Mouse (Mus musculus): ENCODE results near the gene Olfr738.

The Olfr738 gene

GRCm38 (mm10) chr14:50407268-50407667 is at the start of gene Olfr738:
Gene Olfr738, plus strand, starts transcription at chr14:50407568.
- DNase-seq, result no peak

- no peak for DNase-seq
Measured at GRCm38 (mm10) chr14:50357593-50357992, 49.8 kb upstream of the Olfr738 start, which contains the start of gene Tlr11. Gene Tlr11, plus strand, starts transcription at chr14:50357914.

- DNase-seq, result no peak
Measured at GRCm38 (mm10) chr14:50360480-50360879, 46.9 kb upstream of the Olfr738 start.

DNA sequence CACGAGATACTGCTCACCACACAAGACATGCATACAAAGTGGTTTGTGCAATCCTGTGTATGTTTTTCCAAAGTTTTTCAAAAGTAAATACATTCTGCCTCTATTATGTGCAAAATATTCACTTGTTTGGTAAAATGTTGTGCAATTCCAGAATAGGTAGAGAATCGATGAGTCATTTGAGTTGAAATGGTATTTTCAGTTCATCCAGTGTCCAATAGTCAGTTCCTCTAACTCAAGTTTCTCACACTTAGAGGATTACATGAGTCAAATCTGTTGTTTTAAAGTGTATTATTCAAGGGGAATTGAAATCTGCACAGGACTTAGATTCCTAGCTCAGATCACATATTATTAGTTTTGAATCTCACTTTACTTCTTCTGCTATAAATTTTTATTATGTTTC is 43.8 kb upstream of the Olfr738 start:
- DNase-seq, result no peak

DNA sequence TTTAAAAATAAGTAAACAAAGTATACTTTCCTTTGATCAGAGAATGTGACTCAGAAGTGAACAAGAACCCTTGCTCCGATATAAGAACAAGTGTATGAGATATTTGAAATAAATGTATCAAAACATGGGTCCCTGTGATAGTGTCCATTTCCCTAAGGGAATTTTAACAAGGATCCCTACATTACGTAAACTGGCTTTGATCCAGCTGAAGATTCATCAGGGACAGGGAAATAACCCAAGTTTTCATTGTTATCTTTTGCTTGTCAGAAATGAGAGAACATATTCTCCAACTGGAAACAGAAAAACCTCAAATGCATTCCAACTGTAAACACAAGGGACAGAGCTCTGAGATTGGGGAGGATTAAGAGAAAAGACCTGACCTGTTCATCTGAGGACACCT is 26.5 kb upstream of the Olfr738 start, which contains the start of gene Olfr736:
Olfr736 (plus strand) TSS at position 301 of the 400 bp plus-strand sequence.
- DNase-seq, result no peak

GRCm38 (mm10) chr14:50418326-50418725 is 11.0 kb downstream of the Olfr738 start, which contains the start of gene Olfr739:
Gene Olfr739, plus strand, starts transcription at chr14:50418626.
- DNase-seq, result no peak

- DNase-seq, result no peak
Measured at GRCm38 (mm10) chr14:50445245-50445644, 37.9 kb downstream of the Olfr738 start, which contains the start of gene Olfr740. Gene Olfr740, plus strand, starts transcription at chr14:50445545.

Data from thymus, postnatal 25 days (tissue).